Mouse (Mus musculus): ENCODE results near the gene Cog7. TPM values are rescaled to one million over a fixed set of nuclear protein-coding genes. Genes with fewer than 3 reads are reported as not detected.

Gene Cog7
- total and polyA plus RNA-seq, 2 experiments from 2014 or later: 32.2 to 38.1 TPM

DNA sequence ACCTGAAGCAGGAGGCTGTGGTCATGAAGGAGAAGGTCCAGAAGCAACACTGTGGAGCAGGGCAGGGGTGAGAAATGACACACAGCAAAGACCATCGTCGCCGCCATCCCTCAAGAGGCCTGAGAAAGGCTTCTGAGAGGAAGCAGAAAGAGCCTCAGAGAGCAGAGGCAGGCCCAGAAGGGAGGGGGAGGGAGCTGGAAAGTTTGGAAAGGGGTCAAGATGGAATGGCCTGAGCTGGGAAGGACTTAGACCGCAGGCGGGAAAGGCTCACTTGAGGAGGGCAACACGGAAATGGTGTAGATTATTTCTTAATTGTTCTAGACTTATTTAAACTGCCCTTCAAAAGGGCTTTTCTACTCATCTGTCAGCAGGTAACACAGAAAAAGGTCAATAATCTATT lies 47.8 kb downstream of the Cog7 start:
- Histone ChIP-seq H3K27ac (no peak overlapping the region), H3K4me1 (ENCODE audit: insufficient read depth, low read length) (peaks cover 10% of the 10 kb centered on the region), H3K9me3 (ENCODE audit: low read length) (no peaks in the 10 kb centered on the region), H3K9ac (replicated peaks; ENCODE audit: low read length) (no peak overlapping the region), H3K4me2 (ENCODE audit: low read depth, low read length) (no peak overlapping the region), H3K27me3 (ENCODE audit: insufficient read depth, low read length) (no peaks in the 10 kb centered on the region), H3K36me3 (ENCODE audit: insufficient read depth, low read length) (peaks cover 7% of the 10 kb centered on the region; the same call in 1 of the 2 replicates), H3K4me3 (ENCODE audit: low read length) (no peak overlapping the region)
- ATAC-seq (no peak), DNase-seq (ENCODE audit: low spot score) (no peak)
- WGBS: 77% methylated on average over 6 of the region's 6 CpGs
- TF ChIP-seq CTCF (IDR thresholded peaks at IDR 0.05; ENCODE audit: low read depth): no peak

DNA sequence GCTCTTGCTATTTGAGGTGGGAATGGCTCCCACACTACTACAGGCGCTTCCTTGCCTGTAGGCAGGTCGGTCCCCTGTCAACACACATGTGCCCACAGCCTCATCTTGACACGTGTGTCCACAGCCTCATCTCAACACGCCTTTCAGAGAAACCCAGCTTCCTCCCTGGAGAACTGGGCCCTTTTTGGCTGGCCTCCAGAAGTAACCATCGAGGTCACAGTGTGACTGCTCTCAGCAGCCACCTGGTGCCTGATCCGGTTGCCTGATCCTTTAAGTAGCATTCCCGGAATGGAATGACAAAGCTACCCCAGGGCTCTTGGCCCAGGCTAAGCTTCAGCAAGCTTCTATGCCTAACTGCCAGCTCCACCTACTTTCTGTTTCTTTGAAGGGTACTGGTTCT lies 50.3 kb downstream of the Cog7 start:
- TF ChIP-seq CTCF (IDR thresholded peaks at IDR 0.05; ENCODE audit: low read depth): no peak
- DNase-seq (ENCODE audit: low spot score) (peak; percentile 67), ATAC-seq (peak; percentile 21)
- 31% methylated on average over 7 of the region's 7 CpGs for WGBS
- no peaks in the 10 kb centered on the region for H3K9me3 ChIP-seq (ENCODE audit: low read length)
- H3K4me3 ChIP-seq (ENCODE audit: low read length): no peak overlapping the region
- H3K27me3 ChIP-seq (ENCODE audit: insufficient read depth, low read length): no peaks in the 10 kb centered on the region
- H3K9ac ChIP-seq (replicated peaks; ENCODE audit: low read length): no peak overlapping the region
- no peak overlapping the region for H3K27ac ChIP-seq
- H3K36me3 ChIP-seq (ENCODE audit: insufficient read depth, low read length): peaks cover 16% of the 10 kb centered on the region
- H3K4me1 ChIP-seq (ENCODE audit: insufficient read depth, low read length): no peaks in the 10 kb centered on the region
- no peak overlapping the region for H3K4me2 ChIP-seq (ENCODE audit: low read depth, low read length)

DNA sequence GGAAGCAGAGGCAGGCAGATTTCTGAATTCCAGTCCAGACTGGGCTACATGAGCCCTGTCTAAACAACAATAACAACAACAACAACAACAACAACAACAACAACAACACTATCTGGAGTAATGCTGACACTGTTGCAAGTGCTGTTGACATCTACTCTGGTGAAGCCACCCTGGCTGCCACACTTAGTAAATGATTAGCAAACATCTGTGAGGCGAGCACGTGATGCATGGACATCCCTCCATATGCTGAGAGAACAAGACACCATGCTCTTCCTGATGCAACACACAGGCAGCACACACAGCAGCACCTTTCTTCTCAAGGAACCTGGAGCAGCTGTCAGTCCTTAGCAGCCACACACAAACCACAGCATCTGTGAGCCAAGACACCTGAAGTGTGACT lies 53.6 kb downstream of the Cog7 start:
- Histone ChIP-seq H3K27ac (no peak overlapping the region), H3K9ac (replicated peaks; ENCODE audit: low read length) (no peak overlapping the region), H3K36me3 (ENCODE audit: insufficient read depth, low read length) (peaks cover 27% of the 10 kb centered on the region), H3K4me1 (ENCODE audit: insufficient read depth, low read length) (no peaks in the 10 kb centered on the region), H3K27me3 (ENCODE audit: insufficient read depth, low read length) (no peaks in the 10 kb centered on the region), H3K4me2 (ENCODE audit: low read depth, low read length) (no peak overlapping the region), H3K4me3 (ENCODE audit: low read length) (no peak overlapping the region), H3K9me3 (ENCODE audit: low read length) (no peaks in the 10 kb centered on the region)
- TF ChIP-seq CTCF (IDR thresholded peaks at IDR 0.05; ENCODE audit: low read depth): no peak
- 94% methylated on average over 2 of the region's 2 CpGs for WGBS
- ATAC-seq: no peak
- no peak for DNase-seq (ENCODE audit: low spot score)

DNA sequence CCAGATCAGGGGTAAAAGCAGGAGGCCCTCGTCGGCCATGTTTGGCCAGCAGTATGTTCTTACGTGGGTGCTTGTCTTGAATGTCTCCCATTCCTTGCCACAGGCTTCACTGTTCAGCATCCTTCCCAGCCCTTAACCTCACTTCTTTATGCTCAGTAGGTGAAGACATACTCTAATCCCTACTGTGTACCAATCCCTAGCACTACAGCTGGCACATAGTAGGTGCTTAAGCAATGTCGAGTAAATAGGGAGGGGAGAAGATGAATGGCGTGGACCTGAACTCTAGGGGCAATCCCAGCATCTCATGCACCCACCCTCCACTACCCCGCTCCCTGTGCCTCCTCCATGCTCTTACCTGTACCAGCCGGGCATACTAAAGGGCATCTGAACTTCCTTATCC lies 57.1 kb downstream of the Cog7 start:
- no peak overlapping the region for H3K9ac ChIP-seq (replicated peaks; ENCODE audit: low read length)
- H3K27ac ChIP-seq: no peak overlapping the region
- H3K36me3 ChIP-seq (ENCODE audit: insufficient read depth, low read length): peaks cover 27% of the 10 kb centered on the region
- H3K27me3 ChIP-seq (ENCODE audit: insufficient read depth, low read length): no peaks in the 10 kb centered on the region
- no peak overlapping the region for H3K4me3 ChIP-seq (ENCODE audit: low read length)
- H3K4me2 ChIP-seq (ENCODE audit: low read depth, low read length): no peak overlapping the region
- no peaks in the 10 kb centered on the region for H3K9me3 ChIP-seq (ENCODE audit: low read length)
- TF ChIP-seq CTCF (IDR thresholded peaks at IDR 0.05; ENCODE audit: low read depth): no peak
- 93% methylated on average over 7 of the region's 7 CpGs for WGBS
- no peaks in the 10 kb centered on the region for H3K4me1 ChIP-seq (ENCODE audit: insufficient read depth, low read length)
- DNase-seq (ENCODE audit: low spot score) (no peak), ATAC-seq (no peak)

DNA sequence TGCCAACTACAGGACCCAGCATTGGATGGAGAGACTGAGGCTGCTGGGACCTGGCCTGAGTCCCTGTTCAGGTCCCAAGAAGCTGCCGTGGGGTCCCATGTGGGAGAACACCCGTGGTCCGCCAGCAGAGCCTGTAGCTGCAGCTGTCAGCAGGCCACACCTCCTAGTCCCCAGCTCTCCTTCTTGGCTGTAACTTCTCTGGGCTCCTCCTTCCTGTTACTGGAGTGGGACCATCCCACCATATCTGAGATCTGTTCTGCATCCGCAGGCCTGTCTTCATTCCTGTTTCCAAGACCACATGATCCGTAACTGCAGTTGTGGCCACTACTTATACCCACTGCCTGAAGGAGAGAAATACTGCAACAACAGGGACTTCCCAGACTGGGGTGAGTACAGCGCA lies 67.6 kb downstream of the Cog7 start:
- Histone ChIP-seq H3K27me3 (ENCODE audit: insufficient read depth, low read length) (no peaks in the 10 kb centered on the region), H3K4me3 (ENCODE audit: low read length) (no peak overlapping the region), H3K36me3 (ENCODE audit: insufficient read depth, low read length) (no peaks in the 10 kb centered on the region), H3K4me2 (ENCODE audit: low read depth, low read length) (no peak overlapping the region), H3K4me1 (ENCODE audit: insufficient read depth, low read length) (no peaks in the 10 kb centered on the region), H3K9me3 (ENCODE audit: low read length) (no peaks in the 10 kb centered on the region), H3K9ac (replicated peaks; ENCODE audit: low read length) (no peak overlapping the region), H3K27ac (no peak overlapping the region)
- DNase-seq (ENCODE audit: low spot score) (no peak), ATAC-seq (no peak)
- no peak for TF ChIP-seq CTCF (IDR thresholded peaks at IDR 0.05; ENCODE audit: low read depth)
- 75% methylated on average over 6 of the region's 6 CpGs for WGBS

DNA sequence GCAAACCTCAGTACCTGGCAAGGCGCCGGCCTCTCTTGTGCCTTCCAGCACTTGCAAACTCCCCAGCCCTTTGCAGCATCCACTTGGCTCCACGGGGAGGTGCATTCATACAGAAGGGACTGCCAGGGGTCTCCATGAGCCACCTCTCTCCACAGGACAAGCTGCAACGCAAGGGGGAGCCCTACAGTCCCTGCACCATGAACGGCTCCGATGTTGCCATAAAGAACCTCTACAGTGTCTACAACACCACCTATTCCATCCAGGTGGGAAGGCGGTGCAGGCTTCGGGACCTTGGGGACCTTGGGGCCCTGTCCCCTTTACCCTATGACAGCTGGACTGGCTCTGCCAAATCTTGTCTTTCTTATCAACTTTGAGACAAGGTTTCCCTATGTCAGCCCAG lies 69.3 kb downstream of the Cog7 start:
- Histone ChIP-seq H3K9ac (replicated peaks; ENCODE audit: low read length) (no peak overlapping the region), H3K9me3 (ENCODE audit: low read length) (no peaks in the 10 kb centered on the region), H3K27ac (no peak overlapping the region), H3K36me3 (ENCODE audit: insufficient read depth, low read length) (no peaks in the 10 kb centered on the region), H3K4me2 (ENCODE audit: low read depth, low read length) (no peak overlapping the region), H3K4me1 (ENCODE audit: insufficient read depth, low read length) (no peaks in the 10 kb centered on the region), H3K4me3 (ENCODE audit: low read length) (no peak overlapping the region), H3K27me3 (ENCODE audit: insufficient read depth, low read length) (no peaks in the 10 kb centered on the region)
- no peak for DNase-seq (ENCODE audit: low spot score)
- no peak for TF ChIP-seq CTCF (IDR thresholded peaks at IDR 0.05; ENCODE audit: low read depth)
- no peak for ATAC-seq
- WGBS: 77% methylated on average over 8 of the region's 8 CpGs

DNA sequence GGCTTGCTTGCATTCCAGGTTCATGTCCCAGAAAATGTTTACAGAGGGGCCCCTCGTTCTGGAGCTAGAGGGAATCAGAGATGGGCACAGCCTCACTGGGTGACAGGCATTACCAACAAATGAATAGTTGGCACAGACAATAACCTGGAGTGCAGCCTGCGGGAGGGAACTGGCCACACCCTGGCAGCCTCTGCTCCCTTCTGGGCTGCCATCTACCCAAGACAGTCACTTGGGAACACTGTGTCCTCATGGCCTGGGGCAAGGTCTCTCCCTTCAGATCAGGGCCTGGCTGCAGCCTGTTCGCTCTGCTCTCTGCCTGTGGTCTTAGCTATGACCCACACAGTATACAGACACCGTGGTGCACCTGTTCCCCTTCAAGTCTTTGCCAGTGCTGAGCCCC lies 74.6 kb downstream of the Cog7 start:
- no peak for ATAC-seq
- no peaks in the 10 kb centered on the region for H3K4me1 ChIP-seq (ENCODE audit: insufficient read depth, low read length)

More for the DNA sequence above, 74.6 kb downstream of the Cog7 start:
- TF ChIP-seq CTCF (IDR thresholded peaks at IDR 0.05; ENCODE audit: low read depth): no peak
- H3K4me2 ChIP-seq (ENCODE audit: low read depth, low read length): no peak overlapping the region
- no peaks in the 10 kb centered on the region for H3K27me3 ChIP-seq (ENCODE audit: insufficient read depth, low read length)
- H3K4me3 ChIP-seq (ENCODE audit: low read length): no peak overlapping the region
- no peaks in the 10 kb centered on the region for H3K36me3 ChIP-seq (ENCODE audit: insufficient read depth, low read length)
- no peak overlapping the region for H3K27ac ChIP-seq
- no peak for DNase-seq (ENCODE audit: low spot score)
- no peaks in the 10 kb centered on the region for H3K9me3 ChIP-seq (ENCODE audit: low read length)
- 71% methylated on average over 4 of the region's 4 CpGs for WGBS
- H3K9ac ChIP-seq (replicated peaks; ENCODE audit: low read length): no peak overlapping the region
